Mouse (Mus musculus): ENCODE results near the gene Tox3. TPM values are rescaled to one million over a fixed set of nuclear protein-coding genes. Genes with fewer than 3 reads are reported as not detected.

Gene Tox3
- polyA plus RNA-seq, 1 experiment from 2014 or later, result 5.4 TPM

DNA sequence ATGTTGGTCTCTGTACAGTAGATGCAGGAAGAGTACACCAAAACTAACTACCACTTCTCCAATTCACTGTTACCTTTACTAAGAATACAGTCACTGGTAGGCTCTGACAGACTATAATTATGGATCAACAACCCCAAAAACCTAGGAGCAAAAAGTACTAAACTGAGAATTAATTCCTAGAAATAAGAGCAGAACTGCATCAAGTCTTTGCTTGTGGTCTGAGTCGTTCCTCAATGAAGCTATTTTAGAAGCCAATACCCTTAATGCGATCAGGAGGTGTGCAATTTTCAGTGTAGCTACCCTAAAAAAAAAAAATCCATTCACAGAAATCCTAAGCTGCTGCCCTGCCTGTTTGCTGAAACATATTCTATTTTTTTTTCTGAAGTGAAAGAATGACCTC, 4.8 kb upstream of the Tox3 start:
- H3K4me1 ChIP-seq, result peaks cover 6% of the 10 kb centered on the region
- H3K4me3 ChIP-seq, result no peak overlapping the region
- no peak for ATAC-seq (ENCODE audit: insufficient number of reproducible peaks, low FRiP score, low TSS enrichment, low read depth)
- no peak overlapping the region for H3K9ac ChIP-seq
- 73% methylated on average over 2 of the region's 2 CpGs for WGBS
- H3K4me2 ChIP-seq, result no peak overlapping the region
- H3K36me3 ChIP-seq, result no peaks in the 10 kb centered on the region
- H3K27me3 ChIP-seq, result peaks cover 5% of the 10 kb centered on the region; the same call in 1 of the 2 replicates
- H3K27ac ChIP-seq, result no peak overlapping the region
- no peaks in the 10 kb centered on the region for H3K9me3 ChIP-seq

DNA sequence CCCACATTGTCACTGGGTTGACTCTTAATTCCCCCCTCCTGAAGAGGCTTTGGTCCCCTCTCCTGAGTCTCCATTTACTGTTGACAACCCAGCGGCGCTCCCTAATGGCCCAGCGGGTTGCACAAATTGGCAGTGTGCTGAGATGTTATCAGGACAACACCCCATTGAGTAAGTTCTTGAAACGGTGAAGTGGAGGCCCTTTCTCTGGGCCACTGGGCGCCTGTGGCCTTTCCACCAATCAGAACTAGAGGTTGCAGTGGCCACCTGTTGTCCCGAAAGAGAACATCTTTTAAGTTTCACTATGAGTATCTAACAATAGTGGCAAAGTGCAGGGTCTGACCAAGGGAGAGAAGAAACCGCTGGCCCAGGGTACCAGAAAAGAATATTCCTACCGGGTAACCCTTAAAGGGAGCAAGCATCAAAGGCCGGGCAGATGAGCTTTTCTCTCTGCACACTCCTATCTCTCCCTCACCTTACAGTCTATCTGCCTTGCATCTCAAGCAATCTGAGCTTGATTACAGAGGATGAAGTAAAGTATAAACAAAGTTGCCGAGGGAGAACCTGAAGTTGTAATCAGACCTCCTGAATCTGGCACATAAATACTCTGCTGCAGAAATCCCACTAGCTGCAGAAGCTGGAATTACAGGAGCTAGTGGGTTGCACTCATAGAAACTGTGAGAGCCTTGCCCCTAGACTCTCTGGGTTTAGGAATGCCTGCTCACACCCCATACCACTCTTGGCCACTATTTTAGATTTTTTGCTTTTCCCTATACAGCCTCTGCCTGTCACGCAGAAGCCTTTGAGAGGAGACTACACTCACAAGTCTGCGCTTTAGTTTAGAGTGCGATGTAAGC, 1.8 kb upstream of the Tox3 start:
- no peak for ATAC-seq (ENCODE audit: insufficient number of reproducible peaks, low FRiP score, low TSS enrichment, low read depth)
- 34% methylated on average over 13 of the region's 13 CpGs for WGBS
- H3K27me3 ChIP-seq, result peaks cover 13% of the 10 kb centered on the region
- peaks cover 24% of the 10 kb centered on the region for H3K4me1 ChIP-seq
- no peaks in the 10 kb centered on the region for H3K36me3 ChIP-seq
- no peak overlapping the region for H3K4me2 ChIP-seq
- no peak overlapping the region for H3K4me3 ChIP-seq
- no peak overlapping the region for H3K9ac ChIP-seq
- no peak overlapping the region for H3K27ac ChIP-seq
- H3K9me3 ChIP-seq, result no peaks in the 10 kb centered on the region

DNA sequence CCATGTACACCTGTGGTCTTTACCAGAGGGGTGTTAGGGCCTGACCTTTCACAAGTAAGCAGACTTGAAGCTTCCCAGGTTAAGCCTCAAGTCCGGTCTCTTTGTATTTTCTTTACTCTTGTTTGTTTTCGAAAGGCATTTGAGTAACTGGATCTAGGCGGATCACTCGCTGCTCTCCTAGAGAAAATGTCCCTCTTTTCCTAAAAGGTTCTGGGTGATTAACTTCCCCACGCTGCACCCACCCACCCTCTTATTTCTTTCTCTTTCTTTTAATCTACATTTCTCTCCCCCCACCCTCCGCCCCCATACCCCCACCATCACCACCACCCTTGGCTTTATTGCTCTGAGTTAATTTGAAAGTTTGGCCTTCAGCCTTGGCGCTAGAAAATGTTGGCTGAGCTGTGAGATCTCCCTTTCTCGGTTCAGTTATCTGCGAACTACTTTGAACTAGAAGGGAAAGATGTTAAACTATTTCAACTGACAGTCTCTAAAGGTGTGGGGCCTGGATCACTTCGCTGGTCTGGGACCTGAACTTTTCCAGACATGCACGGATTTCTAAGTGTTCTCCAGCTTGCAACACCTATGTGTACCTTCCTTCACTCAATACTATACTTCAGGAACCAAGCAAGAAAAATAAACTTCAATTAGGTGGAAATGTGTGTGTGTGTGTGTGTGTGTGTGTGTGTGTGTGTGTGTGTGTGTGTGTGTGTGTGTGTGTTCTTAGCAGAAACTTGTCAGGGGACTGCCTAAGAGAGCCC, 962 bp upstream of the Tox3 start:
- 27% methylated on average over 11 of the region's 11 CpGs for WGBS
- Histone ChIP-seq H3K9ac (no peak overlapping the region), H3K9me3 (no peaks in the 10 kb centered on the region), H3K4me3 (peak overlapping the region; percentile 69; the same call in 1 of the 2 replicates), H3K27ac (peak overlapping the region; percentile 86), H3K4me1 (peaks cover 24% of the 10 kb centered on the region), H3K27me3 (peaks cover 13% of the 10 kb centered on the region), H3K4me2 (peak overlapping the region; percentile 90), H3K36me3 (no peaks in the 10 kb centered on the region)
- no peak for ATAC-seq (ENCODE audit: insufficient number of reproducible peaks, low FRiP score, low TSS enrichment, low read depth)

DNA sequence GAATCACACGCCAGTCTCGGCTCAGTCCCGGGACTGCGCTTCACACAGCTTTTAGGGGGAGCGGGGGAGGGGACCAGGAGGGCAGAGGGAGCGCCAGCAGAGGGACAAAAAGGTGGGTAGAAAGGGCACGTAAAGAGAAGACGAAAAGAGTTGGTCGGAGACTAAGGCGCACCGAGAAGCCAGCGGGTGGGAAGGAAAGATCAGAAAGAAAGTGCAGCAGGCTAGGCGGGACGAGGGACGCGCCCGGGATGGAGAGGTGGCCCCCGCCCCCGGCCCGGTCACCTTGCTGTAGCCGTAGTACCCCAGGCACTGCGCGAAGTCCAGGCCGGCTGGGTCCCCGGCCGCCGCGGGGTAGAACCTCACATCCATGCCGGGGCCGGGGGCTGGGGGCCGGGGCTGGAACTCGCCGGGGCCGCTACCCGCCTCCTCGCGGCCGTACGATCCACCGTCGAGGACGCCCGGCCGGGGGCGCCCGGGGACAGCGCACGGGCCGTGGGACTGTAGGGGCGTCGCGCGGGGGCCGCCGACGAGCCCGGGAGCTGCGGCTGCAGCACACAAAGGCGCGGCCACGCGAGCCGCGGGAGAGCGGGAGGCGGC, 464 bp downstream of the Tox3 start:
- Histone ChIP-seq H3K27ac (peak overlapping the region; percentile 86), H3K9ac (peak overlapping the region; percentile 71), H3K4me3 (peak overlapping the region; percentile 69), H3K36me3 (no peaks in the 10 kb centered on the region), H3K9me3 (no peaks in the 10 kb centered on the region), H3K27me3 (peaks cover 13% of the 10 kb centered on the region), H3K4me2 (peak overlapping the region; percentile 90), H3K4me1 (peaks cover 24% of the 10 kb centered on the region)
- no peak; the same call in 1 of the 2 replicates for ATAC-seq (ENCODE audit: insufficient number of reproducible peaks, low FRiP score, low TSS enrichment, low read depth)
- 1% methylated on average over 30 of the region's 66 CpGs for WGBS

DNA sequence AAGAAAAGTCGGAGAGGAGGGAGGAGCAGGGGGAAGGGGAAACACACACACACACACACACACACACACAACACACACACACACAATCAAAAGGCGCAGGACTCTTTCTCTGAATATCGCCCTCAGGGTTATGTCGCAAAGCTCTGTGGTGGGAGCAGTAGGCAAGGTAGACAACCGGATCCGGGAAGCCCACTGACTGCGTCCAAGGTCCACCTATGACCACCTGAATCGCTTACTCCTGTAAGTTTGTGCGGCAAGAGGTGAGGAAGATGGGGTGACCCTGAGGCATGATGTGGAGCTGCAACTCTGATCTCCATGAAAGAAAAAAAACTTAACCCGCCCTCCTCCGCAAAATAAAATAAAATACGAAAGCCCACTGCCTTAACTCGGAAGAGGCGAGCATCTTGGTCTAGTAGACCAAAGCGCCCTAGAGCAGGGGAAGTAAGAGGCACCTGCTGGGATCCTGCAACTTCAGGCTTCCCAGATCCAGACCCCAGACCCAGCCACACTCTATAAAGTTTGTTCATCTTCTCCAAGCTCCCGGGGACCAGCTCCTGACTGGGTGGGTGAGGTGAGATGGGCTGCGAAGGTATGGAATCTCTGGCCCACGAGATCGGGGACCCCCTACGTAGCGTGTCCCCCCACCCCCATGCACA, 1.1 kb downstream of the Tox3 start:
- no peaks in the 10 kb centered on the region for H3K9me3 ChIP-seq
- H3K4me1 ChIP-seq, result peaks cover 24% of the 10 kb centered on the region
- peak overlapping the region; percentile 86; the same call in 1 of the 2 replicates for H3K27ac ChIP-seq
- peak overlapping the region; percentile 71 for H3K9ac ChIP-seq
- peak overlapping the region; percentile 90 for H3K4me2 ChIP-seq
- no peak for ATAC-seq (ENCODE audit: insufficient number of reproducible peaks, low FRiP score, low TSS enrichment, low read depth)
- H3K4me3 ChIP-seq, result peak overlapping the region; percentile 69
- peaks cover 13% of the 10 kb centered on the region for H3K27me3 ChIP-seq
- H3K36me3 ChIP-seq, result no peaks in the 10 kb centered on the region
- WGBS, result 3% methylated on average over 21 of the region's 21 CpGs

DNA sequence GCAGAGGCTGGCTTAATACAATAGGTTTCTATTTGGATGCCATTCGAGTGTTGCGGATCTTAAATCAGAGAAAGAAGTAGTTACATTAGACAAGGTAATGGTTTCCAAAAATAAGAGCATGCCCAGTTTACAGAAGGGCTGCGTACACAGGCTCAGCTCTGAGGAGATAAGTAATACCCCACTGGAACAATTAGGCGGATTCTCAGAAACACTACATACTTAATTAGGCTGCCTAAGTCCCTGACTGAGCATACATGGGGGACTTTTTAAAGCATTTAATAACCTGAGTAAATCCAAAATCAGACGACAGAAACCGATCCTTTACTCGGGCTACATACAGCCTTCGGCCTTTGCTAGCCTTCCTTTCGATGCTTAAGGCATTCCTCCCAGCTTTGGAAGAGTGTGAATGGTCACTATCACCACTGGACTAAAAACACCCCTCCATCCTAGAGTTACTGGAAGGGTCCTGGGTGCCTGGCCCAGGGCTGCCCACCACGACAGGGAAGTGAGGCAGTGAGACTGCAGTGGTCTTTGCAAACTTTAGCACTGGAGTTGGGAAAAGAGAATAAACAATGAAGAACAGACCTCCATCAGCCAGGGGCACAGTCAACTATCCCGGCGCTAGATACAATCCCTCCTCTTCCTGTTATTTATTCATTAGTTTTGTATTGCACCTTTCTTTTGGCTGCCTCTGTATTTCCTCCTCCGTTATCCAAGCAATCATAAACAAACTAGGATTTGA, 1.8 kb downstream of the Tox3 start:
- WGBS, result 40% methylated on average over 13 of the region's 13 CpGs
- Histone ChIP-seq H3K27me3 (peaks cover 13% of the 10 kb centered on the region), H3K4me3 (peak overlapping the region; percentile 69), H3K4me1 (peaks cover 24% of the 10 kb centered on the region), H3K27ac (no peak overlapping the region), H3K9ac (no peak overlapping the region), H3K9me3 (no peaks in the 10 kb centered on the region), H3K4me2 (peak overlapping the region; percentile 90), H3K36me3 (no peaks in the 10 kb centered on the region)
- ATAC-seq (ENCODE audit: insufficient number of reproducible peaks, low FRiP score, low TSS enrichment, low read depth), result no peak

DNA sequence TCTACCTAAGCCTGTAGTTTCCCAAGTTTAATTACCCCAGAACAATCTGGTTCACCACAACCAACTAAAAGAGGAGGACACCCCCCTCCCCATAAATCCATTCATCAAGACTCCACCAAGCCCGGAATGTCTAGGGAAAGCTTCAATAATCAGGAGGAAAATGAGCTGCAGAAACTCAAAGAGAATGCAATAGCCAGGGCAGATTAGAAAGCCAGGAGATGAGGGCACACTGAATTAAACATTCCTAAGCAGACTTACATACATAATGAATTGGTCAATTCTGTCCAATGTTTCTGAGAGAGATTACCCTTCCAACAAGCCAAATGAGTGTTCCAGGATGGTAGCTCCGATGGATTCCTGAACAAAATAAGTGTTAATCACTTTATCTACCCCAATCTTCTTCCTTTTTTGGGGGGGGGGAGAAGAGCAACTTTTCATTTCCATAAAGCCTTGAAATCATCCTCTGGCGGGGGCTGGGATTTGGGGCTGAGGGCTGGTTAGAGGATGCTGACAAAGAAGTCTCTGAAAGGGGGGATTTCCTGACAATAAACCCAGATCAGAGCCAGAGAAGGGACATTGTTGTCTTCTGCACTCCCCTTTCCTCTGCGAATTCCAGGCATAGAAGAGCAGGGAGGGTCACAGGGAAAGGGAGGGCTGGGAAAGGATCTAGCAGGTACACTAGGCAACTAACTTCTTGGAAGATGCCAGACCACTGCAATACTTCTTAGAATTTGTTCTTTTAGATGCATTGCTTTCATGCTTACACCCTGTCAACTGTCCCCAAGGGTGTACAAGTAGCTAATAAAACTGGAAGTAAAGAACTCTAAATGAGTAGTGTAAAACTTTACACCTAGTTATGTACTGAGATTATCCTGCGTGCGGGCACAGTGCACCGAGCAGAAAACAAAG, 17.5 kb downstream of the Tox3 start:
- no peak overlapping the region for H3K27ac ChIP-seq
- no peak overlapping the region for H3K4me3 ChIP-seq
- H3K9me3 ChIP-seq, result no peaks in the 10 kb centered on the region
- no peaks in the 10 kb centered on the region for H3K36me3 ChIP-seq
- ATAC-seq (ENCODE audit: insufficient number of reproducible peaks, low FRiP score, low TSS enrichment, low read depth), result no peak
- no peak overlapping the region for H3K9ac ChIP-seq
- 61% methylated on average over 7 of the region's 7 CpGs for WGBS
- H3K27me3 ChIP-seq, result no peaks in the 10 kb centered on the region
- H3K4me2 ChIP-seq, result no peak overlapping the region
- H3K4me1 ChIP-seq, result no peaks in the 10 kb centered on the region

DNA sequence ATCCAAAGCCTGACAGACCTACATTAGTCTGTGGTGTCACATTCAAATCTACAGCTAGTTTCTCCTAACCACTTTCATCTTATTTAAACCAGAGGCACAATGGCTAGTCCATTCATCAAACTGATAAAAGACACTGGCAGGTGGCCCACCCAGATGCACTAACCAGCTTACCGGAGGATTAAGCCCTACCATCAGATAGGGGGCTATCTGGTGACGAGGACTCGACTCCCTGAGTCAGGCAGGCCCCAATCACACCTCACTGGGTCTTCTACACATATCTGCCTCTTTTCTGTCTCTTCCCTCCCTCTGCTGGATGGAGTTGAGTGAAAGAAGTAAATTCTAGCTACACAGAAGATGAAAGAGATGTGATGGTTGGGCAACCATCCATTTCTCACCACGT, 24.3 kb downstream of the Tox3 start:
- 30% methylated on average over 4 of the region's 4 CpGs for WGBS
- ATAC-seq (ENCODE audit: insufficient number of reproducible peaks, low FRiP score, low TSS enrichment, low read depth), result no peak
- Histone ChIP-seq H3K9me3 (no peaks in the 10 kb centered on the region), H3K4me2 (no peak overlapping the region), H3K27me3 (peaks cover 6% of the 10 kb centered on the region; the same call in 1 of the 2 replicates), H3K9ac (no peak overlapping the region), H3K4me1 (no peaks in the 10 kb centered on the region), H3K4me3 (no peak overlapping the region), H3K27ac (no peak overlapping the region), H3K36me3 (no peaks in the 10 kb centered on the region)

DNA sequence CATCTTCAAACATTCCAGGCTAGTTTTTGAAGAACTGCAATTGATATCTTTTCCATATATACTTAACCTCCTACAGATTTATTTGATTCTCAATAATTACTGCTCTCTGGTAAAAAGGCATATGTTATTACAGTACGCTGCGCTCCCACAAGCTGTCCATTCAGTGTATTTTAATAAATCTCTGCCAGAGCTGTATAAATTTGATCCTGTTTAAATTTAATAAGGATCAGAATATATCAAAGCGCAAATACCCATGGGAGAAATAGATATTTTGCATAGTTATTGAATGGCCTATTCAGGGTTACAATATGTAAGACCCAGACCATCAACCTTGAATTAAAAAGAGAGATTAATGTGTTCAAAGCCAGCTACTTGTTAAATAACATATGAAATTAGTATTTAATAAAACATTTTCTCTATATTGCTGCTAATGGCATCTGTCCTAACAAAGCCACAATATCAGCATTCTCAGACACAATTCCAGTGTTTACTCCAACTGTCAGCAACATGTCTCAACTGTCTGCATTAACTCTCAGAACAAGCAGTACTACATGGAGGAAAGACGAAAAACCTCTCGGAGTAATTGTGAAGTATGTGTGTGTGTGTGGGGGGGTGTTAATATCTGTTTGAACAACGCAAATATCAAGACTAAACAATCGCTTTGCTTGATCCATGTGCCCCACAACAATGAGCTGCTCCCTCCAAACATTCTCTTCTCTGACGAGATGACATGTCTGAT, 25.3 kb downstream of the Tox3 start:
- Histone ChIP-seq H3K4me3 (no peak overlapping the region), H3K4me2 (no peak overlapping the region), H3K27me3 (peaks cover 6% of the 10 kb centered on the region; the same call in 1 of the 2 replicates), H3K9me3 (no peaks in the 10 kb centered on the region), H3K4me1 (no peaks in the 10 kb centered on the region), H3K36me3 (no peaks in the 10 kb centered on the region), H3K27ac (no peak overlapping the region), H3K9ac (no peak overlapping the region)
- ATAC-seq (ENCODE audit: insufficient number of reproducible peaks, low FRiP score, low TSS enrichment, low read depth), result no peak
- WGBS, result 60% methylated on average over 8 of the region's 8 CpGs

DNA sequence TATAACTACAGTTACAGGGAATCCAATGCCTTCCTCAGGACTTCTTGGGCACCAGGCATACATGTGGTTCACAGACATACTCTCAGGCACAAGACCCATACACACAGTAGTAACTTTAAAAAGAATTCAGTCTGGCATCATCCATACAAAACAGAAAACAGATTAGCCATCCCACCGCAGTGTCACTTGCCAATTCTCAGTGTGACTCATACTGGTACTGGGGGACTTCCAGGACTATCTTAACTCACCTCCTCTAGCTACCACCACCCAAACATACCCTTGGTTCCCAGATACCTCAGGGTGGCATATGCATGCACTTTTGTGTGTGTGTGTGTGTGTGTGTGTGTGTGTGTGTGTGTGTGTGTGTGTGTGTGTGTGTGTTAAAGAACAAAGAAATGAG, 26.9 kb downstream of the Tox3 start:
- no peak for ATAC-seq (ENCODE audit: insufficient number of reproducible peaks, low FRiP score, low TSS enrichment, low read depth)
- no peak overlapping the region for H3K27ac ChIP-seq
- H3K4me1 ChIP-seq, result no peaks in the 10 kb centered on the region
- no peak overlapping the region for H3K9ac ChIP-seq
- H3K27me3 ChIP-seq, result peaks cover 6% of the 10 kb centered on the region; the same call in 1 of the 2 replicates
- H3K36me3 ChIP-seq, result no peaks in the 10 kb centered on the region
- WGBS, result 87% methylated on average over 1 of the region's 1 CpGs
- H3K4me2 ChIP-seq, result no peak overlapping the region
- H3K4me3 ChIP-seq, result no peak overlapping the region
- no peaks in the 10 kb centered on the region for H3K9me3 ChIP-seq

All from limb, embryonic 15.5 days (tissue).